Mouse (Mus musculus): ENCODE measurements around the gene Dapk1. TPM values are rescaled to one million over a fixed set of nuclear protein-coding genes. Genes with fewer than 3 reads are reported as not detected.
A peak's percentile ranks its signal among the peaks of the same experiment; 100 is the strongest.
"Not testable (repeated sequence)": the region's sequence is repeated elsewhere in the genome, so short reads cannot be mapped to it uniquely, and the experiment has no call there.

The Dapk1 gene
- total RNA-seq, 2 experiments from 2014 or later, result 149 to 154 TPM

DNA sequence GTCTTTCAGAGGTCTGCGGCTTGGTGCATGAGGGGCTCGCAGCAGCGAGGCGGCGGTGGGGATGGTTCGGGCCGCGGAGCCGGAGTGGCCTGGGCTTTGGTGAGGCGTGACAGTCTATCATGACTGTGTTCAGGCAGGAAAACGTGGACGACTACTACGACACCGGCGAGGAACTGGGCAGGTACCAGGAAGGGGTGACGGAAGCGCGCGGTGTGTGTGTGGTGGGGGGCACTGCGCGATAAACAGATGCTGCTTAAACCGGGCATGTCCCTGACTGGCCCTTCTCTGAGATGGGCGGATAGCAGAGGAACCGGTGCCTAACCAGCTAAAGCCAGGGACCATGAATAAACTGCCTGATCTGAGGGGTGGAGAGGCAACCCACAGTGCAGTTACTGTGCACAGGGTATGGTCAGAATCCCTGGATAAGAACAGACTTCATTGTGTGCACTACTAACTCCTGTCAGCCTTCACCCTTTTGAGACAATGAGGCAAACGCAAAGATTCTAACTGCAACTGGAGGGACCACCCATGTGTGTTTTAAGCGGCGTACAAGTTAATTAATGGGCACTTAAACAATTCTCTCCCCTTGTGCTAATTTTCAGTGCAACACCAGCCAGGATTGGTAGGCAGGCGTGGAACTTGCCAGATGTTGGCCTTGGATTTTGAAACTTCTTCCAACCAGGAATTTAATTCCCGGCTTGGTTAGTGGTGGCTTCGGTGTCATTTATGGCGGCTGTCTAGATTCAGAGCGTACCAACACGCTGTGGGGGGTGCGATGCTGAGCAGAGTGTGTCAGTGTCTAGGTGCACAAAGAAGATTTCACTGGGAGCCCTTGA lies 887 bp downstream of the Dapk1 start:
- Histone ChIP-seq H3K27ac (peak overlapping the region; percentile 98), H3K4me3 (peak overlapping the region; percentile 86)
- TF ChIP-seq CTCF (conservative IDR thresholded peaks at IDR 0.05), result no peak
- DNase-seq (ENCODE audit: low spot score in 2 of 2), result peak in 1 of 2 experiments; percentile 21

DNA sequence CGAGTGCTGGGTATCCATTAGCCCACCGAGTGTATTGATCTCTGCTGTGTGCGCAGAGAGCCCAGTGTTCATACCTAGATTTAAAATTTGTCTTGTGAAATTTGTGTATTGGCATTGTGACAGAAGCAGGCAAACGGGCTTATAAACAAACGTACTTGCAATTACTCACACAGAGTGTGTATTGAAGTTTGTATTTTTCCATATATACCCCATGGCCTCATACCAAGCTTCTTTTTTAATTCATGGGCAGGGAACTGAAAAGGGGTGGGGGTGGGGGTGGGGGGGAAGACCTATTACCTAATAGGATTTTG lies 1.5 kb downstream of the Dapk1 start:
- H3K27ac ChIP-seq, result peak overlapping the region; percentile 98
- no peak for DNase-seq (ENCODE audit: low spot score in 2 of 2)
- no peak for TF ChIP-seq CTCF (conservative IDR thresholded peaks at IDR 0.05)
- peak overlapping the region; percentile 86 for H3K4me3 ChIP-seq

DNA sequence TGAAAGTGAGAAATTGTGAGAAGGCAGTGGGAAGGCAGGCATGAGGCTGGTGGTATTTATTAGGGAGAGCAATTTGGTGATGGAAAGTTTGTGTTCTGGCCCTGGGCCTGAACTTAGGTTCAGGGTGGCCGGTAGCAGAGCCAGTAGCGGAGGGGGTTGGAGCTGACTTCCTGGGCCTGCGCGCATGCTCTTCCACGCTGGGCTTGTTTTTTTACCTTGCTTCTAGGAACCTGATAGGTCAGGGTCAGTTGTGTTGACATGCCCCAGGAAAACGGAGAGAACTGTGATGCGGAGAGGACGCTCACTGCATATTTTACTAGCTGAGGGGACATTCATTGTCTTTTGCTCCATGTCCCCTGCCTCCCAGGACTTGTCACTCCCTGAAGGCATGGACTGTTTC lies 5.7 kb downstream of the Dapk1 start:
- TF ChIP-seq CTCF (conservative IDR thresholded peaks at IDR 0.05), result no peak
- no peak for DNase-seq (ENCODE audit: low spot score in 2 of 2)
- no peak overlapping the region for H3K27ac ChIP-seq

DNA sequence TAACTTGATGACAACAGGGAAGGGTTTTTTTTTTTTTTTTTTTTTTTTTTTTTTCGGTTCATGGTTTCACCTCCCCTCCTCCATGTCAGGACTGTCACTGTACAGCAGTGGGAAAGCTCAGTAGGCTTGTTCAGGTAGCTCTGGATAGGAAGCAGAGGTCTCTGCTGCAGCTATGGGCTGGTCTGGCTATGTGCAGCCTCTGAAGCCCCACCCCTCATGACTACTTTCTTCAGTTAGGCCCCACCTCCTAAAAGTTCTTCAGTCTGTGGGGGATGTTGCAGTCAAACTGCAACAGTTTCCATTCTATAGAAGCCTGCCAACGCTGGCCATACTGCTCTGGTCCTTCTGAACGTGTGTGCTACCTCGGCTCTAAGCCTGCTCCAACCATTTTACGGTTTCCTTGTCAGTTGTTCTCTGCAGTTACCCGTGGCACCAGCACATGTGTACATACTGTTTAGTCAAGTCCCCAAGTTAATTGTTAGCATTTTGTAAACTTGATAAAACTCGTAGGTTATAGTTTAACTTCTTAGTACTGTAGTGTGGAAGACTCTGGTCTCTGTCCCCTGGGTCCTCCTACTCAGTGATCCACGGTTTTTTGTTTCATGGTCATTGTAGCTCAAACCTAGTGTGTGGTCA lies 6.8 kb downstream of the Dapk1 start:
- TF ChIP-seq CTCF (conservative IDR thresholded peaks at IDR 0.05), result no peak
- H3K27ac ChIP-seq, result no peak overlapping the region
- no peak for DNase-seq (ENCODE audit: low spot score in 2 of 2)
- no peak overlapping the region for H3K4me3 ChIP-seq

More for the DNA sequence above, 5.7 kb downstream of the Dapk1 start:
- no peak overlapping the region for H3K4me3 ChIP-seq

DNA sequence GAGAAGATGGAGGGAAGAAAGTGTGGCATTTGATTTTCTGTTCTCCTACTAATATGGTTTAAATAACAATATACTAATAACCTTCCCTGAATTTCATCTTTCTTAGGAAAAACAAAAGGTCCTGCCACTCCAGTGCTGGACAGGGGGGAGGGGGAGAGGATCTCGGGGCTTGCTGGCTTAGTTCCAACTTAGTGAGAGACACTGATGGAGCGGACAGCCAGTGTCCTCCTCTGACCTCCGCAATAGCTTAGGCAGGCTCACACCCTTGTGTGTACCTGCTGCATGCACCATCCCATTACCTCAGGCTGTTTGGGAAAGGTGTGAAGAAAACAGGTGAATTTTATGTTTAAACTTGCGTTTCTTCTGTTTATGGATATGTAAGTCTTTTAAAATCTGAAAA lies 7.5 kb downstream of the Dapk1 start:
- TF ChIP-seq CTCF (conservative IDR thresholded peaks at IDR 0.05), result no peak

DNA sequence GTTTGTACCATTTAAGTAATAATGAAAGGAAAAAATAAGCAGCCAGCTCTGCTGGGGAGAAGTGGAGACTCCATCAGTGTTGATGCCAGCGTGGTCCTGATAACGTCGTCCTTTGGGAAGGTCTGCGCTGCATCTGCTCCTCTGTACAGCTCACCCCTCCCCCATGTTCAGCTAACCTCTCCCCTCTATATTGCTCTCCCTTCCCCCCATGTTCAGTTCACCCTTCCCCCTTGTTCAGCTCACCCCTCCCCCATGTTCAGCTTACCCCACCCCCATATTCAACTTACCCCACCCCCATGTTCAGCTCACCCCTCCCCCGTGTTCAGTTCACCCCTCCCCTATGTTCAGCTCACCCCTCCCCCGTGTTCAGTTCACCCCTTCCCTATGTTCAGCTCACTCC lies 8.8 kb downstream of the Dapk1 start:
- DNase-seq (ENCODE audit: low spot score in 2 of 2), result no peak
- no peak for TF ChIP-seq CTCF (conservative IDR thresholded peaks at IDR 0.05)
- Histone ChIP-seq H3K27ac (no peak overlapping the region), H3K4me3 (no peak overlapping the region)

More for the DNA sequence above, 7.5 kb downstream of the Dapk1 start:
- DNase-seq (ENCODE audit: low spot score in 2 of 2), result no peak
- H3K4me3 ChIP-seq, result no peak overlapping the region
- H3K27ac ChIP-seq, result no peak overlapping the region

DNA sequence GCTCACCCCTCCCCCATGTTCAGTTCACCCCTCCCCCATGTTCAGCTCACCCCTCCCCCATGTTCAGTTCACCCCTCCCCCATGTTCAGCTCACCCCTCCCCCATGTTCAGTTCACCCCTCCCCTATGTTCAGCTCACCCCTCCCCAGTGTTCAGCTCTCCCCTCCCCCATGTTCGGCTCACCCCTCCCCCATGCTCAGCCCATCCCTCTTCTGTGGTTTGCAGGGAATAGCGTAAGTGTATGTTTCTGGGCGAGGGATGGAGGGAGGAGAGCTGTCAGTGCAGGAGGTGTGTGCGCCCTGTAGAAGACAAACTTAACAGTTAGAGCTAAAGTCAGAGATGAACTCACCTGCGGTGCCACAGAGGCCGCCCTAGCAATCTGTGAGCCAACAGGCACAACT lies 9.2 kb downstream of the Dapk1 start:
- not testable (repeated sequence) for DNase-seq (ENCODE audit: low spot score in 2 of 2); H3K4me3 ChIP-seq; H3K27ac ChIP-seq

DNA sequence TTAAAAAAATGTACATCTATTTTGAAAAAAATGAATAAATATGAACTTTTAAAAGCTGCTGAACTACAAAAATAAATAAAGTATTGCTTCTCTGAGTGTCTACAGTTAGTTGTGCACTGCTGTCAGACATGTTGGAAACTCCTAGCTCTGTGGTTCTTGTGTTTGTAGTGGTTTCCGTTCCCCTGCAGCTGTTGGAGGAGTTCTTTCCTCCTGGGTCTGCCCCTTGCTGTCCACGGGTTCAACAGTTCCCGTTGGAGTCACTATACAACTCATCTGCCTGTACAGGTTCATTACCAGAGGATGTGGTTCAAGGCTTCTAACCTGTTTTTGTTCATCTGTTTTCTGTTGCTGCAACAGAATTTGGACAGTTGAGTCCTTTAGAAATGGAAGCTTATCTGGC lies 10.4 kb downstream of the Dapk1 start:
- Histone ChIP-seq H3K27ac (no peak overlapping the region), H3K4me3 (no peak overlapping the region)
- TF ChIP-seq CTCF (conservative IDR thresholded peaks at IDR 0.05), result no peak
- no peak for DNase-seq (ENCODE audit: low spot score in 2 of 2)

DNA sequence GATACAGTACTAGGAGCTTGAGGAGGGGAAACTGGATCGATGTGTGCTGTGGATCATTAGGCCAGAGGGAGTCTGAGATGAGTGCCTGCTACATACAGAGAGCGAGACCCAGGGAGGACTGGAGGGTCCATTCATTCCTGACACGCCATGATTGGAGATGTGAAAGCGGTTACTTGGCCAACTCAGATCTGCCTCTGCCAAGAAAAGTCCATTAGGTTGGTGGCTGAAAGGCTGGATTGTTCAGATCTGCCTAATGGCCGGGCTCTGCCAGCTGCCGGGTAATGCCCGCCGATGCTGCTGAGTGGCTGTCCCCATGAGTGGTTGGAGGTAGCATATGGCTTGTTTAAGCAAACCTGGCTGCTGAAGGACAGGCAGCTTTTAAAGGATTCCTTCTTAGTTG lies 12.4 kb downstream of the Dapk1 start:
- Histone ChIP-seq H3K4me3 (no peak overlapping the region), H3K27ac (peak overlapping the region; percentile 69)
- DNase-seq (ENCODE audit: low spot score in 2 of 2), result peak in 1 of 2 experiments; percentile 74
- no peak for TF ChIP-seq CTCF (conservative IDR thresholded peaks at IDR 0.05)

DNA sequence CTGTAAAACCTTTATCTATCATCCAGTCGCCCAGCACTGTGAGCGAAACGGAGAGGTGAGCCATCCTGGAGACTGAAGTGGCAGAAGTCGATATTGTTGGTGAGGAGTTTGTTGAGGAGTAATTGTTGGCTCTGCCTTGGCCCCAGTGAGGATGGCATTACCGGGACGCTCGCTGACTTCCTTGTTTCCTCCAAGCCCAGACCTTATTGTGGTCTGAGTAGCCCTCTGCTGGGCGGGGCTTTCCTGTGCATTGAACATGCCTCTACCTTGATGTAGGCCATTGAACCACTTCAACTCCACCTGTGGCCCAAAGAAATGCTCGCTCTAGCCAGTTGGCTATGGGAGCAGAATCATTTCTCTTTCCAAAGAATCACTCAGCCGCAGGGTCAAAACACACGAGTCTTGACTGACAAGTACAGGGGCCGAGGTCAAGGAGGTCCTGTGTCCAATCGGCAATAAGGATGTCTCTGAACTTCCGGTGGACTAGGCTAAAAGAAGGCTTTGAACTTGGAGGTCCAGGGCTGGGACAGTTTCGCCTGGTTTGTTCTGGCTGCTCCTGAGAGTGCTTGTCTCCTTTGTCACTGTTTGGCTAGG lies 13.4 kb downstream of the Dapk1 start:
- no peak for TF ChIP-seq CTCF (conservative IDR thresholded peaks at IDR 0.05)
- Histone ChIP-seq H3K4me3 (no peak overlapping the region), H3K27ac (peak overlapping the region; percentile 69; the same call in 1 of the 2 replicates)
- DNase-seq (ENCODE audit: low spot score in 2 of 2), result no peak

DNA sequence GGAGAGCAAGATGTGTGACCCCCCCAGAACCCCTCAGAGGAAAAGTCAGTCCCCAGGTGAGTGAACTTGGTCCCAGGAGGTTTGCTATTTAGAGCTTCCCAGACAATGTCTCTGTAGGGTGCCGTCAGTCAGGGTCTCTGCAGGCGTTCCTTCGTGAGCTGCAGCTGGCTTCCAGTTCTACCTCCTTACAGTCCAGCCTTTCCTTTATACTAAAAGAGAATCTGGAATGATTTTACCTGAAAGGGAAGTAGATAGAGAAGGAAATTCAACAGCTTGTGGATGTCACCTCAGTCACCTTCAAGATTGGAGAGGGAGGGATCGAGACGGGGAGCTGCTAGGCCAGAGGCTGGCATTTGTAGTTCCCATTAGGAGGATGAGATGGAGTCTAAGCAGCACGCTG lies 14.3 kb downstream of the Dapk1 start:
- Histone ChIP-seq H3K27ac (peak overlapping the region; percentile 69; the same call in 1 of the 2 replicates), H3K4me3 (no peak overlapping the region)
- no peak for DNase-seq (ENCODE audit: low spot score in 2 of 2)
- TF ChIP-seq CTCF (conservative IDR thresholded peaks at IDR 0.05), result no peak

DNA sequence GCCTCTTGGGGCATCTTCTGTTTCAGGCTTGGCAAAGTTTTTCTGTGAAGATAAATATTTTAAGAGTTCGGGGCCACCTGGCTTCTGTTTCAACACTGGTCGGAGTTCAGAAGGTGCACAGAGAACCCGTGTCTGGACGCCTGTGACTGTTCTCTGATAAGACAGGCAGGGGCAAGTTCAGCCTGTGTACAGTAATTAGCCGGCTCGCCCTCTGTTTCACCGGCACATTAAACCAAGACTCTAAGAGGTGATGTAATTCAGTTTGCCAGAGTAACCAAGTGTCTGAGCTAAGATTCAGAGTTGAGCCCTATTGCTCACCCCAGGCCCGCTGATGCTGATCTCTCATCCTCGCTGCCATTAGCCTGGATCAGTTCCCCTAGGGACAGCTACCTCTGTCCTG lies 16.5 kb downstream of the Dapk1 start:
- no peak overlapping the region for H3K4me3 ChIP-seq
- no peak for DNase-seq (ENCODE audit: low spot score in 2 of 2)
- no peak for TF ChIP-seq CTCF (conservative IDR thresholded peaks at IDR 0.05)
- peak overlapping the region; percentile 84 for H3K27ac ChIP-seq

DNA sequence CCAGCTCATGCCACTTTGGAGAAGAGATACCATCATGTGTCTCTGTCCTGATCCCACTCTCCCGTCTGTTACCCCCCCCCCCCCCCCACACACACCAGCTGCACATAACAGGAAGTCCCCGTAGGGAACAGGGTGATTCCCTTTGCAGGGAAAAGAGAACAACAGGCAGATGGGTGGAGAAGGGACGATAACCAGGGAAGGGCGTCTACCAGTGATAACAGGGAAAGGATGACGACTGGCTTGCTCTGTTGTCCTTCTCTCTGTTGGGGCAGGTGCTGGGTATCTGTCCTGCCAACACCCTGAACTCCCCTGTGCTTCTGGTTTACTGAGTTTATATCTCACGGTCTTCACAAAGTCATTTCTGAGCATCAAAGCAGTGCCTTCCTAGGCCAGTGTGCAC lies 18.0 kb downstream of the Dapk1 start:
- H3K4me3 ChIP-seq, result no peak overlapping the region
- TF ChIP-seq CTCF (conservative IDR thresholded peaks at IDR 0.05), result no peak
- DNase-seq (ENCODE audit: low spot score in 2 of 2), result peak; percentile 41 to 53
- H3K27ac ChIP-seq, result peak overlapping the region; percentile 84

Measured in layer of hippocampus, adult 2 months (tissue).